Mouse (Mus musculus) heart, embryonic 14.5 days (tissue): ENCODE data around the gene Arl15. TPM values are rescaled to one million over a fixed set of nuclear protein-coding genes. Genes with fewer than 3 reads are reported as not detected.

Experiments
- ATAC-seq: fragments of 200-750 bp; cut with Nextera tagmentation; 2 replicates; pipeline ENCODE4 v1.8.0; 2017; ENCODE audit warnings: low read depth, moderate TSS enrichment; ENCODE audit not compliant: insufficient number of reproducible peaks, insufficient read depth, low FRiP score
- H3K27ac ChIP-seq, 2 experiments: fragments of 200-500 bp in 1 of 2; fragments of 300-500 bp in 1 of 2; sonication (generic) in 1 of 2; replicated peaks in 1 of 2; 2 replicates each; pipeline ENCODE4 v1.5.1; 2012 to 2014; ENCODE audit warnings: low read depth in 2 of 2, low read length in 2 of 2, control low read depth in 1 of 2, mild to moderate bottlenecking in 1 of 2, mixed read lengths in 1 of 2; ENCODE audit not compliant: control insufficient read depth in 1 of 2, insufficient read depth in 1 of 2
- H3K27me3 ChIP-seq: fragments of 300-500 bp; sonication (generic); 2 replicates; pipeline ENCODE4 v1.6.1; 2014; ENCODE audit warnings: mild to moderate bottlenecking, low read length, control low read depth; ENCODE audit not compliant: control insufficient read depth, insufficient read depth
- H3K36me3 ChIP-seq: fragments of 300-500 bp; sonication (generic); 2 replicates; pipeline ENCODE4 v1.6.1; 2014; ENCODE audit warnings: mild to moderate bottlenecking, control low read depth, low read length, mixed read lengths; ENCODE audit not compliant: control insufficient read depth, insufficient read depth
- H3K4me1 ChIP-seq, 2 experiments: fragments of 200-500 bp in 1 of 2; fragments of 300-500 bp in 1 of 2; sonication (generic) in 1 of 2; 2 replicates each; pipeline ENCODE4 v1.6.1; 2012 to 2014; ENCODE audit warnings: low read length in 2 of 2, control low read depth in 1 of 2, mixed read lengths in 1 of 2; ENCODE audit not compliant: control insufficient read depth in 2 of 2, insufficient read depth in 2 of 2
- H3K4me2 ChIP-seq: fragments of 300-500 bp; sonication (generic); 2 replicates; pipeline ENCODE4 v1.6.1; 2014; ENCODE audit warnings: mild to moderate bottlenecking, low read length
- H3K4me3 ChIP-seq, 2 experiments: fragments of 200-500 bp in 1 of 2; fragments of 300-500 bp in 1 of 2; sonication (generic) in 1 of 2; 2 replicates each; pipeline ENCODE4 v1.5.1; 2012 to 2014; ENCODE audit warnings: low read length in 2 of 2, mild to moderate bottlenecking in 2 of 2, control low read depth in 1 of 2, low read depth in 1 of 2, moderate library complexity in 1 of 2; ENCODE audit not compliant: control insufficient read depth in 1 of 2, insufficient read depth in 1 of 2
- H3K9ac ChIP-seq: fragments of 300-500 bp; sonication (generic); 2 replicates; pipeline ENCODE4 v1.6.1; 2014; ENCODE audit warnings: mild to moderate bottlenecking, low read length
- H3K9me3 ChIP-seq: fragments of 300-500 bp; sonication (generic); 2 replicates; pipeline ENCODE4 v1.6.1; 2016; ENCODE audit warnings: low read length, control low read depth; ENCODE audit not compliant: control insufficient read depth
- WGBS: fragments of 180-500 bp; shearing (Covaris S2); extraction: QIAGEN DNeasy Blood & Tissue Kit; methylation state at CpG from one replicate; pipeline ENCODE4 v1.1.7; 2014; 5-methylcytosine and 5-hydroxymethylcytosine counted together
- polyA plus RNA-seq: library from polyadenylated mRNA; unstranded; fragments of >200 nt; fragmentation: Nextera tagmentation; extraction: Ambion mirVana; gene quantifications from 2 replicates; pipeline ENCODE4 v1.2.1, GENCODE M21; 2014

The Arl15 gene
- polyA plus RNA-seq, 1 experiment from 2014 or later: 8.3 TPM

DNA sequence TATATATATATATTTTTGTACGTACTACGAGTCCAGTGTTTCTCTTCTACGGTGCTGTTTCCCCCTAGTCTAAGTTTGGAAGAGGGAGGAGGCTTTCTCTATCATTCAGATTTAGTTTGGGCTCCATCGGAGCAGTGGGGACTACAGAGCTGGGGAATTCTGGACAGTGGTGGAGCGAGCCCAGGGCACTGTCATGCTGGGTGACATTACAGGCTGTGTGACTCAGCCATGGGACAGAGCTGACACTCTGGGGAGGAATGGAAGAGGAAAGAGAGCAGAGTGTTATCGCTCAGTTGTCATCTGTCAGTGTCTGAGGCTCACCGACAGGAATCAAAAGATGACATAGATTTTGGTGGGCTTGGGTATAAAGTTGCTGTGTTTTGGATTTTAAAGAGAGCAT lies 124.4 kb downstream of the Arl15 start:
- WGBS: 68% methylated on average over 7 of the region's 7 CpGs
- no peak for ATAC-seq
- H3K9ac ChIP-seq: no peak overlapping the region
- no peaks in the 10 kb centered on the region for H3K27me3 ChIP-seq
- H3K4me1 ChIP-seq: peaks cover 3 to 12% of the 10 kb centered on the region in 2 experiments; a peak in 3 of 4 replicates
- H3K9me3 ChIP-seq: no peaks in the 10 kb centered on the region
- H3K36me3 ChIP-seq: no peaks in the 10 kb centered on the region; the same call in 1 of the 2 replicates
- H3K4me2 ChIP-seq: no peak overlapping the region
- no peak overlapping the region for H3K4me3 ChIP-seq
- H3K27ac ChIP-seq: no peak overlapping the region

DNA sequence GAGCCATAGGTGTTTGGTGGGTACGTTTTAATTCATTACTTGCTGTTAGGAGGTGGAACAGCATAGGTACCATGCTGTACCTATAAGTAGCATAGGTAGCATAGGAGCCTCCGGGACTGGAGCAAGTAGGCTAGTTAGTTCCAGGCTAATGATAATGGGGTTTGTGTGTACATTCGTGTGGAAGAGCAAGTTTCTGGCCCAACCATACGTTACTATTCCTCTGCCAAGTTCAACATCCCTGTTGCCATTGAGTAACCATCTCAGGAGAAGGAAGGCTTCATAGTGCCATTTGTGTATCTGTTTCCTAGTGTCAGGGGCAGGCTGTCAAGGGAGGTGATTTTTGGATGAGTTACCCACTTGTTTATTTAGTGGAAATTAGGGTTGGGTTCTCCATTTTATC lies 141.4 kb downstream of the Arl15 start:
- WGBS: 92% methylated on average over 4 of the region's 4 CpGs
- Histone ChIP-seq H3K4me2 (no peak overlapping the region), H3K36me3 (no peaks in the 10 kb centered on the region), H3K9ac (no peak overlapping the region), H3K27me3 (no peaks in the 10 kb centered on the region), H3K27ac (no peak overlapping the region), H3K4me3 (no peak overlapping the region), H3K9me3 (no peaks in the 10 kb centered on the region), H3K4me1 (peaks cover 9 to 10% of the 10 kb centered on the region in 2 experiments)
- no peak for ATAC-seq

DNA sequence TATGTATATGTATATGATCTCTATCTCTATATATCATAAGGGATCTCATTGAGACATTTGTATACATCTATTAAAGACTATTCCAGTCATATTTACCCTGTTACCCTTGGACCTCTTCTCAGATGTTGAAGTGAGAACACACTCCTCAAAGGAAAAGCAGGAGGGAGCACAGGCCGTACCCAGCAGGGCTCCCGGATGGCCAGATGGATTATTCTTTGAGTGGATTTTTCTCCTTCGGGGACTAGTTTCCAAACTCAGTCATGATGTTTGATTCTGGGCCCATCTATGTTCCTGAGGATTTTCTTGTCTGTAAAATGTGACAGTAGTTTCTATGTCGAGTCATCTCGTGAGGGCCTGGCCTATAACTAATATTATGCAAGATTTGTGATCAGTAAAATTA lies 142.9 kb downstream of the Arl15 start:
- peaks cover 9 to 10% of the 10 kb centered on the region in 2 experiments for H3K4me1 ChIP-seq
- 92% methylated on average over 5 of the region's 5 CpGs for WGBS
- no peak overlapping the region for H3K4me3 ChIP-seq
- no peaks in the 10 kb centered on the region for H3K27me3 ChIP-seq
- no peak overlapping the region for H3K27ac ChIP-seq
- no peak overlapping the region for H3K9ac ChIP-seq
- H3K9me3 ChIP-seq: no peaks in the 10 kb centered on the region
- ATAC-seq: no peak
- H3K4me2 ChIP-seq: no peak overlapping the region
- no peaks in the 10 kb centered on the region for H3K36me3 ChIP-seq

DNA sequence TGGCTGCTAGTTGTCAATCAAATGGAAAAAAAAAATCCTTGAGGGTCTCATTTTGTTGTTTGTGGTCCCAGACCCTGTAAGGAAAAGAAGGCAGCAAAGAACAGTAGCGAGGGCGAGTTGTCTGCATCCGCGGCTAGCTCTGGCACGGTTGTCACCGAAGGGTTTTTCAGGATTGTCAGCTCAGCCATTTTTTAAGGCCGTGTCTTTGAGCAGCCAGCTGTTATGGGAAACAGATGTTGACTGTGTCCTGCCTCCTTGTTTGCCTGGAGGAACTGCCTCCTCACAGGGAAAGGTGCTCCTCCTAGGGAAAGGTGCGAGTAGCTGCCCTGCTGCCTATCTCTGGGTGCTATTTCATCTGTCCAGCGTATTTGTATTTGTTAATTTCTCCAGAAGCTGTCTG lies 144.3 kb downstream of the Arl15 start:
- WGBS: 88% methylated on average over 9 of the region's 9 CpGs
- no peak overlapping the region for H3K27ac ChIP-seq
- no peaks in the 10 kb centered on the region for H3K27me3 ChIP-seq
- H3K9ac ChIP-seq: no peak overlapping the region
- peaks cover 9 to 10% of the 10 kb centered on the region in 2 experiments for H3K4me1 ChIP-seq
- H3K4me3 ChIP-seq: no peak overlapping the region
- ATAC-seq: no peak
- H3K36me3 ChIP-seq: no peaks in the 10 kb centered on the region
- no peak overlapping the region for H3K4me2 ChIP-seq
- H3K9me3 ChIP-seq: no peaks in the 10 kb centered on the region

DNA sequence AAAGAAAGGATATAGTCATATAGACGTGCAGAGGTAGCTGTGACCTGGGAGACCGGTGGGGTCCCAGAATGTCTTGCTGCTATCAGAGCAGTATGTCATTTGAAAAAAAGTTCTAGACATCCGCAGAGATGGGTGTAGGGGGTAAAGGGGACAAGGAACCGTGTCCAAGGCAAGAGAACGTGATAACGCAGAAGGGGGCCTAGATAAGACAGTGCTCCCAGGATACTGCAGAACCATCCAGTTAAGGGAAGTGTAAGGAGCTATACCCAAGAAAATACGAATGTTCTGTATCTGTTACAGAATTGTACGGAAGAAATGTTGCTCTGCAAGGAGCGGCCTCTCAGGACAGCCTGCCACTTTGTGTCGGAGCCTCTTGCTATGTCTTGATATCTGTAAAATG lies 144.8 kb downstream of the Arl15 start:
- 56% methylated on average over 10 of the region's 10 CpGs for WGBS
- no peak for ATAC-seq

DNA sequence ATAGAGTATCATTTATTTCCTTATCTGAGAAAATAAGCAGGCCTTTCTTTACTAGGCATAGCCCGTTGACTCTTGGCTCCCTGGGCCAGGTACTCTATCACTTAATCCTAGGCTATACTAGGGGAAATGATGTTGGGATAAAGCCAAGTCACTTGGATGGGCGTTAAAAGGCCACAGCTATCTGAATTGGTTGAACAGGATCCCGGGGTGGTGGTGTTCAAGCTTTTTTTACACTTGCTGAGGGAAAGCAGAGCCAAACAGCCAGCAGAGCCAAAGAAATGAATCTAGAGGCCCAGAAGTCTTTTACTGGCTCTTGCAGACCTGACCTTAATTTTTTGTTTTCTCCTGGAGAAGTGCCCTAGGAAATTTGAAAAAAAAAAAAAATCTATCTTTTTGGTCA lies 145.4 kb downstream of the Arl15 start:
- Histone ChIP-seq H3K27ac (no peak overlapping the region), H3K9me3 (no peaks in the 10 kb centered on the region), H3K4me2 (no peak overlapping the region), H3K36me3 (no peaks in the 10 kb centered on the region), H3K4me3 (no peak overlapping the region), H3K4me1 (peaks cover 9 to 10% of the 10 kb centered on the region in 2 experiments), H3K9ac (no peak overlapping the region), H3K27me3 (no peaks in the 10 kb centered on the region)
- ATAC-seq: no peak
- 16% methylated on average over 3 of the region's 3 CpGs for WGBS

More for the DNA sequence above, 144.8 kb downstream of the Arl15 start:
- Histone ChIP-seq H3K9ac (no peak overlapping the region), H3K4me2 (no peak overlapping the region), H3K27ac (no peak overlapping the region), H3K4me1 (peaks cover 9 to 10% of the 10 kb centered on the region in 2 experiments), H3K27me3 (no peaks in the 10 kb centered on the region), H3K9me3 (no peaks in the 10 kb centered on the region), H3K36me3 (no peaks in the 10 kb centered on the region), H3K4me3 (no peak overlapping the region)

DNA sequence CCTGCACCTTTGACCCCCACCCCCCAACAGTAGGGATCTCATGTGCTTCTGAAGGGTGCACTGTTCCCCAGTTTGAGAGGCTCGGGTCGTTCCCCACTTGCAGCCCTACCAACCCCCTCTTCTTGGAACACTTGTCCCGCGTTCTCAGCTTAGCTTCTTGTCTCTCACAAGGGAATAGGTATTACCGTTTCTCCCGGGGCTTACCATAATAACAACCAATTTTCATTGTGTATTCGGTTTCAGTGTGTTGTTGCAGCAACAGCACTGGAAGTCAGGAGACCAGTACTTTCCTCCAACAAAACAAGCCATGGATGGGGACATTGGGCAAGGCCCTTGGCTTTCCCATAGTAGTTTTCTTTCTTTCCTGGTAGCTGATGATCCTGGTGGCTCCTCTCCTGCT lies 145.8 kb downstream of the Arl15 start:
- 90% methylated on average over 7 of the region's 7 CpGs for WGBS
- H3K9me3 ChIP-seq: no peaks in the 10 kb centered on the region

DNA sequence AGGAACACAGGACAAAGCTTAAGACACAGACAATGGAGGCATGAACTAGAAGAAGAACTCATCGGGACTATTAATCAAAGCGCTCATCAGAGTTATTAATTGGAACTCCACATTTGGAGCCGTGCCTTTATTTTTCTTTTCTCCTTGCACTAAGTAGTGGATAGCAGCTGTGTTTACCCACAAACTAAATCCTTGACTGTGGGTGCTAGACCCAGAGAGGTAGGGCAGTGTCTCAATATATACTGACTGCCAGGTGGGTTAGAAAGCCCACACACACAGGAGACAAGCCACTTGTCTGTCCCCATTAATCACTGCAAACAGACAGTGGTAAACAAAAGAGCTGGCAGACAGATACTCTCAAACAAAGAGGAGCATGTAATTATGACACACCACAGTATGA lies 147.6 kb downstream of the Arl15 start:
- no peak overlapping the region for H3K4me3 ChIP-seq
- no peak overlapping the region for H3K4me2 ChIP-seq
- H3K4me1 ChIP-seq: peaks cover 9 to 10% of the 10 kb centered on the region in 2 experiments
- no peak overlapping the region for H3K9ac ChIP-seq
- no peaks in the 10 kb centered on the region for H3K9me3 ChIP-seq
- H3K36me3 ChIP-seq: no peaks in the 10 kb centered on the region
- WGBS: 92% methylated on average over 3 of the region's 3 CpGs
- ATAC-seq: no peak
- H3K27me3 ChIP-seq: no peaks in the 10 kb centered on the region
- H3K27ac ChIP-seq: no peak overlapping the region

More for the DNA sequence above, 145.8 kb downstream of the Arl15 start:
- H3K4me2 ChIP-seq: no peak overlapping the region
- no peak for ATAC-seq
- no peaks in the 10 kb centered on the region for H3K27me3 ChIP-seq
- H3K27ac ChIP-seq: no peak overlapping the region
- H3K4me3 ChIP-seq: no peak overlapping the region
- peaks cover 9 to 10% of the 10 kb centered on the region in 2 experiments for H3K4me1 ChIP-seq
- H3K36me3 ChIP-seq: no peaks in the 10 kb centered on the region
- H3K9ac ChIP-seq: no peak overlapping the region
